Mouse (Mus musculus) limb, embryonic 12.5 days (tissue): Measurements from ENCODE around the gene Adamtsl1. TPM values are rescaled to one million over a fixed set of nuclear protein-coding genes. Genes with fewer than 3 reads are reported as not detected.

Source experiments
- ATAC-seq: fragments of 200-750 bp; cut with Nextera tagmentation; 2 replicates; pipeline ENCODE4 v1.8.0; 2017; ENCODE audit warnings: low read depth, moderate TSS enrichment; ENCODE audit not compliant: insufficient number of reproducible peaks, insufficient read depth, low FRiP score, low TSS enrichment
- H3K27ac ChIP-seq: fragments of 300-500 bp; sonication (generic); 2 replicates; pipeline ENCODE4 v1.5.1; 2016; ENCODE audit warnings: mild to moderate bottlenecking, moderate library complexity
- H3K27me3 ChIP-seq: fragments of 300-500 bp; sonication (generic); 2 replicates; pipeline ENCODE4 v1.6.1; 2016; ENCODE audit warnings: mild to moderate bottlenecking, moderate library complexity
- H3K36me3 ChIP-seq: fragments of 300-500 bp; sonication (generic); 2 replicates; pipeline ENCODE4 v1.6.1; 2016; ENCODE audit warnings: mild to moderate bottlenecking, moderate library complexity
- H3K4me1 ChIP-seq: fragments of 300-500 bp; sonication (generic); replicated peaks from 2 replicates; pipeline ENCODE4 v1.6.1; 2016
- H3K4me2 ChIP-seq: fragments of 300-500 bp; sonication (generic); 2 replicates; pipeline ENCODE4 v1.6.1; 2016; ENCODE audit warnings: mild to moderate bottlenecking, moderate library complexity
- H3K4me3 ChIP-seq: fragments of 300-500 bp; sonication (generic); replicated peaks from 2 replicates; pipeline ENCODE4 v1.5.1; 2016; ENCODE audit warnings: mild to moderate bottlenecking
- H3K9ac ChIP-seq: fragments of 300-500 bp; sonication (generic); replicated peaks from 2 replicates; pipeline ENCODE4 v1.6.1; 2016; ENCODE audit warnings: mild to moderate bottlenecking, moderate library complexity
- H3K9me3 ChIP-seq: fragments of 300-500 bp; sonication (generic); 2 replicates; pipeline ENCODE4 v1.6.1; 2016; ENCODE audit warnings: mild to moderate bottlenecking, moderate library complexity
- WGBS: fragments of 180-500 bp; shearing (Covaris S2); methylation state at CpG from one replicate; pipeline ENCODE4 v1.1.7; 2016; 5-methylcytosine and 5-hydroxymethylcytosine counted together
- polyA plus RNA-seq: library from polyadenylated mRNA; unstranded; fragments of >200 nt; fragmentation: Nextera tagmentation; extraction: Ambion mirVana; gene quantifications from 2 replicates; pipeline ENCODE4 v1.2.1, GENCODE M21; 2016

Adamtsl1 gene
- polyA plus RNA-seq, 1 experiment from 2014 or later = 29.2 TPM

GRCm38 (mm10) chr4:86053487-86054237, 539.7 kb downstream of the Adamtsl1 start:
- Histone ChIP-seq H3K4me2 (peak overlapping the region; percentile 64), H3K27me3 (no peaks in the 10 kb centered on the region), H3K4me1 (peaks cover 24% of the 10 kb centered on the region), H3K4me3 (peak overlapping the region; percentile 48), H3K27ac (peak overlapping the region; percentile 75), H3K9me3 (no peaks in the 10 kb centered on the region), H3K36me3 (no peaks in the 10 kb centered on the region), H3K9ac (peak overlapping the region; percentile 54)
- ATAC-seq = peak; percentile 93
- WGBS = under 1% methylated on average over 20 of the region's 20 CpGs

DNA sequence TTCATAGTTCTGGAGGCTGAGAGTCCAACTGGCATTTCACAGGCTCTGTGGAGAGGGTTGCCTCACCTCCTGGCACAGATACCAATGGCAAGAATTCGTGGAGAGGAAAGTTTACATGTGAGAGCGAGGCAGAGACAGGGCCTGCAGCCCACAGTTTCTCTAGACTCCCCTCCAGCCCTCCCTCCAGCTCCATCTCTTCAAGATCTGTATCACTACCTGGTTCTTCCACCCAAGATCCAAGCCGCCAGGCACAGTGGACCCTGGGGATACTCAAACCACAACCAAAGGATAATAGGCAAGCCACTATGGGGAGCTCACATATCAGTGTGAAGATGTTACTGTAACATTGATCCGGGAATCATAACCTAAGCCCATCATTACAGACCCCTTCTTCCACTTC, 546.6 kb downstream of the Adamtsl1 start:
- no peak for ATAC-seq
- no peaks in the 10 kb centered on the region; the same call in 1 of the 2 replicates for H3K27me3 ChIP-seq
- 87% methylated on average over 4 of the region's 4 CpGs for WGBS
- no peak overlapping the region for H3K4me3 ChIP-seq
- no peak overlapping the region for H3K27ac ChIP-seq
- no peaks in the 10 kb centered on the region for H3K36me3 ChIP-seq
- no peak overlapping the region for H3K9ac ChIP-seq
- H3K4me2 ChIP-seq = no peak overlapping the region
- 0 out of 2 replicates have a peak, but pooled peaks cover 3% of the 10 kb centered on the region for H3K4me1 ChIP-seq
- no peaks in the 10 kb centered on the region for H3K9me3 ChIP-seq

- H3K27ac ChIP-seq = no peak overlapping the region
- no peaks in the 10 kb centered on the region for H3K36me3 ChIP-seq
- WGBS = 85% methylated on average over 5 of the region's 5 CpGs
- H3K27me3 ChIP-seq = no peaks in the 10 kb centered on the region
- ATAC-seq = no peak
- no peak overlapping the region for H3K4me2 ChIP-seq
- no peak overlapping the region for H3K9ac ChIP-seq
- H3K4me3 ChIP-seq = no peak overlapping the region
- H3K9me3 ChIP-seq = no peaks in the 10 kb centered on the region
- H3K4me1 ChIP-seq = peaks cover 13% of the 10 kb centered on the region
Observed at GRCm38 (mm10) chr4:86068376-86068775, 554.4 kb downstream of the Adamtsl1 start.

- Histone ChIP-seq H3K9me3 (no peaks in the 10 kb centered on the region), H3K4me2 (no peak overlapping the region), H3K27me3 (no peaks in the 10 kb centered on the region), H3K4me1 (peaks cover 13% of the 10 kb centered on the region), H3K9ac (no peak overlapping the region), H3K27ac (no peak overlapping the region), H3K36me3 (no peaks in the 10 kb centered on the region), H3K4me3 (no peak overlapping the region)
- 52% methylated on average over 13 of the region's 13 CpGs for whole genome bisulfite sequencing
- no peak for ATAC-seq
Observed at GRCm38 (mm10) chr4:86068875-86069718, 555.1 kb downstream of the Adamtsl1 start.

GRCm38 (mm10) chr4:86074871-86075270, 560.9 kb downstream of the Adamtsl1 start:
- no peak for ATAC-seq
- H3K9me3 ChIP-seq = no peaks in the 10 kb centered on the region
- H3K4me2 ChIP-seq = no peak overlapping the region
- H3K27ac ChIP-seq = no peak overlapping the region
- no peaks in the 10 kb centered on the region for H3K27me3 ChIP-seq
- H3K9ac ChIP-seq = no peak overlapping the region
- H3K4me3 ChIP-seq = no peak overlapping the region
- peaks cover 6% of the 10 kb centered on the region for H3K4me1 ChIP-seq
- H3K36me3 ChIP-seq = no peaks in the 10 kb centered on the region
- 44% methylated on average over 1 of the region's 1 CpGs for WGBS

DNA sequence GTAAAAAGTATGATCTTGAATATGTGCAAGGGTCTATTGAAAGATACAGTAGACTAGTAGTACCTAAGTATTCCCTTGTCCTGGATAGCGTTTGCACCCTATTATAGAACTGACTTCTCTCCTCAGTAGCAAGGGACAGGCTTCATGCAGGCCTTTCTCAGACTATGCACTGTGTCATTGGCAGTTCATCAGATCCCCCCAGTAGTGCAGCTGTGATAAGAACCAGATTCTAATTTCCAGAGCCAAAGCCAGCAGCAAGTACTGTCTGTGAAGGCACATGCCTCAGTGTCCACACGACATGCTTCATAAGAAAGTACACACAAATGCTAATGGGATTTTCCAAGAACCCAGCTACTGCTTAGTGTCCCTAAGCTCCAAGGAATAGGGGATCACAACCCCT, 563.4 kb downstream of the Adamtsl1 start:
- Histone ChIP-seq H3K9me3 (no peaks in the 10 kb centered on the region), H3K27ac (no peak overlapping the region), H3K4me2 (no peak overlapping the region), H3K4me3 (no peak overlapping the region), H3K27me3 (no peaks in the 10 kb centered on the region), H3K9ac (no peak overlapping the region), H3K4me1 (no peaks in the 10 kb centered on the region), H3K36me3 (no peaks in the 10 kb centered on the region)
- no peak for ATAC-seq
- WGBS = 83% methylated on average over 2 of the region's 2 CpGs

- WGBS = 67% methylated on average over 3 of the region's 3 CpGs
- Histone ChIP-seq H3K27ac (no peak overlapping the region), H3K9me3 (no peaks in the 10 kb centered on the region), H3K9ac (no peak overlapping the region), H3K4me1 (no peaks in the 10 kb centered on the region), H3K4me3 (no peak overlapping the region), H3K4me2 (no peak overlapping the region), H3K27me3 (no peaks in the 10 kb centered on the region), H3K36me3 (no peaks in the 10 kb centered on the region)
- no peak for ATAC-seq
Observed at GRCm38 (mm10) chr4:86077854-86078253, 563.9 kb downstream of the Adamtsl1 start.

DNA sequence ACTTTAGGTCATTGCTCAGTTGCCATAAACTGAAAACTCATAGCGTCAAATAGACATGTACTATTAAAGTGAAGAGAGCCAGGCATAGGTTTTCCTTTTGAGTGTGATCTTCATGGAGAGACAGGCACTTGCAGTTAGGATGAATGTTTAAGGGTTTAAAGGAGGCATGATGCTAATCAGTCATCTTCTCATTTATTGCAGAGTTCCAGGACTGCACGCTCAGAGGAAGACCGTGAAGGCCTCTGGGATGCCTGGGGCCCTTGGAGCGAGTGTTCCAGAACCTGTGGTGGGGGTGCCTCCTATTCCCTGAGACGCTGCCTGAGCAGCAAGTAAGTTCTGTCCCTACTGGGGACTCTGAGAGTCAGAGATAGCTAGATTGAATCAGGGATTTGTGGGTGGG, 573.5 kb downstream of the Adamtsl1 start:
- 88% methylated on average over 5 of the region's 5 CpGs for WGBS
- Histone ChIP-seq H3K36me3 (no peaks in the 10 kb centered on the region), H3K9ac (no peak overlapping the region), H3K27ac (no peak overlapping the region), H3K4me2 (no peak overlapping the region), H3K9me3 (no peaks in the 10 kb centered on the region), H3K27me3 (no peaks in the 10 kb centered on the region), H3K4me1 (no peaks in the 10 kb centered on the region), H3K4me3 (no peak overlapping the region)
- ATAC-seq = no peak

DNA sequence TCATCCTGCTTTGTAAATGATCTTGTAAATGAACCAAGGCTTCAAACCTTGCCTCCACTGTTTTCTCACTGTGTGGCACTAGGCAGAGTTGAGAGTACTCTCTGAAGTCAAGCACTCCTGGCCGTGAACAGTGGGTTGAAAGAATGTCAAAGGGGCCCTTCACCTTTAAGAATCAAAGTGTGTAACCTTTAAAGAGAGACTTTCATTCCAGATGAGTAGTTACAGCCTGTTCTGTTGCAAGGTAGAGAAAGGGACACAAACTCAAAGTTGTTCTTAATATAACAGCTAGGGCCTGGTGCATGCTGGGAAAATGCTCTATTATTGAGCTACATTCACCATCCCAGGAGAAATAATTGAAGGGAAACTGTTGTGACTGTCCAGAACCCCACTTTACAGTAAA, 589.2 kb downstream of the Adamtsl1 start:
- Histone ChIP-seq H3K4me1 (no peaks in the 10 kb centered on the region), H3K9ac (no peak overlapping the region), H3K27ac (no peak overlapping the region), H3K9me3 (no peaks in the 10 kb centered on the region), H3K27me3 (no peaks in the 10 kb centered on the region), H3K4me3 (no peak overlapping the region), H3K4me2 (no peak overlapping the region), H3K36me3 (no peaks in the 10 kb centered on the region)
- WGBS = 71% methylated on average over 1 of the region's 1 CpGs
- no peak for ATAC-seq

DNA sequence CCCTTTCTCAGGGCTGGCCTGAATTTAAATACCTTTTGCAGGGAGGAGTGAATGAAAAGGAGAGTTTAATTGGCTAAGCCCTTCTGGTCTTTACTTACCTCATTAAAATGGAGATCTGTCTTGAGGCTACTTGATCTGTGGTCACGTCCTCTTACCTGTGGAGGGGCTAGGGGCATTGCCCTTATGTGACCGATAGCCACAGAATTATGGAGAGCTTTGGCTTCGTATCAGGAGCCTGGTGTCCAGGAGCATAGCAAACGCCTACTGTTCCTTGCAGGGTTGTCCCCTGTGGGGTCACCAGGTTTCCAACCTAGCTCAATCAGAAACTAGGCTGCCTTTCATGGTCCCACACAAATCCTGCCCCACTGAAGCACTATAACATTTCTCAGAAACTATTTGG, 594.4 kb downstream of the Adamtsl1 start:
- no peak overlapping the region for H3K4me3 ChIP-seq
- no peak for ATAC-seq
- H3K27ac ChIP-seq = no peak overlapping the region
- WGBS = 86% methylated on average over 4 of the region's 4 CpGs
- no peak overlapping the region for H3K9ac ChIP-seq
- no peak overlapping the region for H3K4me2 ChIP-seq
- H3K4me1 ChIP-seq = no peaks in the 10 kb centered on the region
- H3K9me3 ChIP-seq = no peaks in the 10 kb centered on the region
- no peaks in the 10 kb centered on the region for H3K27me3 ChIP-seq
- no peaks in the 10 kb centered on the region for H3K36me3 ChIP-seq

DNA sequence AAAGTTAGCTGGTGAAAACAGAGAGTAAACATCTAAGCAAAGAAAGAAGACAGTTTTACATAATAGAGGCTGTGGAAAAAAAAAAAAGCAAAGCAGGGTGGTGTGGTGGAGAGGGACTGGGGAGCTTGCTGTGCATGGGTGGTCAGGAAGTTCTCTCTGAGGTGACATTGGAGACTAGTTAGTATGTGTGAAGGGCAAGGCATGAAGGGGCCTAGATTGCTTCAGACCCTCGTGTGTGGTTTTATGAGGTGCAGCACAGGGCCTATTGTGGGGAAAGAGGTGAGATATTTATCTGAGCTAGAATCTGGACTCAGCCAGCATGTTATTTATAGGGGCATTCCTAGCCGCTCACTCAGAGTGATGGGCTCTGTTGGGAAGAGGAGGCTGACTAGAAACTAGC, 605.1 kb downstream of the Adamtsl1 start:
- Histone ChIP-seq H3K4me3 (no peak overlapping the region), H3K36me3 (no peaks in the 10 kb centered on the region), H3K27me3 (no peaks in the 10 kb centered on the region), H3K27ac (no peak overlapping the region), H3K4me2 (no peak overlapping the region), H3K9me3 (no peaks in the 10 kb centered on the region), H3K4me1 (peaks cover 14% of the 10 kb centered on the region), H3K9ac (no peak overlapping the region)
- 18% methylated on average over 2 of the region's 2 CpGs for WGBS
- no peak for ATAC-seq
